Mouse (Mus musculus) olfactory bulb, adult 2 months (tissue): ENCODE measurements around the gene Zbtb24.

Experiments
- CTCF ChIP-seq: fragments of 200-500 bp; IDR thresholded peaks from 2 replicates; pipeline ENCODE4 v1.5.1; 2012; ENCODE audit warnings: low read depth, mild to moderate bottlenecking, low read length, moderate library complexity; ENCODE audit not compliant: insufficient read depth
- POLR2A ChIP-seq: fragments of 200-500 bp; IDR thresholded peaks from 2 replicates; pipeline ENCODE4 v1.6.1; 2012; ENCODE audit warnings: mild to moderate bottlenecking, low read depth, low read length, moderate library complexity; ENCODE audit not compliant: insufficient read depth

DNA sequence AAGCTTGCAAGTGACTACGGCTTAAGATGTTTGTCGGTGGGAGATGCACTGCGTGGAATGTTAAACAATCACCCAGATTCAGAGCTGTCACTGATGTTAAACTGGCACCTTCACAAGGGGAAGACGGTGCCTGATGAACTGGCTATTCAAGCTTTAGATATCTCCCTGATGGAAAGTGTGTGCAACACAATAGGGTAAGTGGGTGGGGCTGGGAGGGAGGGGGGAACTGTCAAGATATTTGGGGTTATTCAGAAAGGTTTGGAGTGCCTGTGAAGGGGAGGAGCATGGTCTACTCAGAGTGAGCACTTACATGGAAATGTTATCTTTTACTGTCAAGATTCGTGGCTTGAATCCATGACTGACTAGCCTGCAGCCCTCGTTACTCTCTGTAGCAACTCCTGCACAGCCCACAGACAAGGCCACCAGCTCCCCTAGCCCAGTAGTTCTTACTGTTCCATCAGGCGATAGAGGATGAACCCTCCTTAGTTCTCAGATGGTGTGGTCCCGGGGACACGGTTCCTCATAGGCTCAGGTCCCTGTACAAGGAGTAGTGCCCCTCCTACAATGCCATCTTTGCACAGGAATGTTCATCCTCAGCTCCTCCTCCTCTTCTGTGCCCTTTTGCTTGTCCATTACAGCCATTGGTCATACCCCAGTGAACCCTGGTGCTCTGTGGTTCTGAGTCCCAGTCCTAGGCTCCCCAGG, 29.5 kb upstream of the Zbtb24 start:
- TF ChIP-seq POLR2A (no peak), CTCF (no peak)
